Mouse (Mus musculus) midbrain, postnatal 0 days (tissue): ENCODE measurements at regions not wholly inside any gene's neighbourhood (a gene's known extent, or its start where the extent isn't known, plus 50 kb on each side); places are given as distances from the start of the nearest gene placed in this dataset.
A peak's percentile ranks its signal among the peaks of the same experiment; 100 is the strongest.

Experiments used
- ATAC-seq: fragments of 200-750 bp; cut with Nextera tagmentation; 2 replicates; pipeline ENCODE4 v1.8.0; 2017; ENCODE audit warnings: moderate number of reproducible peaks, mild to moderate bottlenecking, moderate TSS enrichment, moderate library complexity; ENCODE audit not compliant: low FRiP score
- DNase-seq: peaks from one replicate; pipeline ENCODE4 v3.0.0-alpha.2; 2015; ENCODE audit warnings: low spot score
- H3K27ac ChIP-seq: fragments of 300-500 bp; sonication (generic); 2 replicates; pipeline ENCODE4 v1.5.1; 2014; ENCODE audit warnings: low read depth, mild to moderate bottlenecking, low read length, mixed read lengths
- H3K27me3 ChIP-seq: fragments of 300-500 bp; sonication (generic); 2 replicates; pipeline ENCODE4 v1.6.1; 2014; ENCODE audit warnings: low read length, control low read depth, mixed read lengths; ENCODE audit not compliant: insufficient read depth
- H3K36me3 ChIP-seq: fragments of 300-500 bp; sonication (generic); 2 replicates; pipeline ENCODE4 v1.6.1; 2014; ENCODE audit warnings: low read length, control low read depth, mixed read lengths; ENCODE audit not compliant: insufficient read depth
- H3K4me1 ChIP-seq: fragments of 300-500 bp; sonication (generic); 2 replicates; pipeline ENCODE4 v1.6.1; 2014; ENCODE audit warnings: mild to moderate bottlenecking, control low read depth, antibody characterized with exemption, low read length, mixed read lengths; ENCODE audit not compliant: insufficient read depth
- H3K4me2 ChIP-seq: fragments of 300-500 bp; sonication (generic); 2 replicates; pipeline ENCODE4 v1.6.1; 2014; ENCODE audit warnings: low read depth, mild to moderate bottlenecking, low read length, mixed read lengths; ENCODE audit not compliant: poor library complexity, severe bottlenecking
- H3K4me3 ChIP-seq: fragments of 300-500 bp; sonication (generic); 2 replicates; pipeline ENCODE4 v1.5.1; 2014; ENCODE audit warnings: low read depth, mild to moderate bottlenecking, low read length, moderate library complexity
- H3K9ac ChIP-seq: fragments of 300-500 bp; sonication (generic); replicated peaks from 2 replicates; pipeline ENCODE4 v1.6.1; 2014; ENCODE audit warnings: mild to moderate bottlenecking, low read length, moderate library complexity, mixed read lengths; ENCODE audit not compliant: poor library complexity, severe bottlenecking
- H3K9me3 ChIP-seq: fragments of 300-500 bp; sonication (generic); 2 replicates; pipeline ENCODE4 v1.6.1; 2016; ENCODE audit warnings: low read length, control low read depth
- CTCF ChIP-seq: IDR thresholded peaks from 2 replicates; pipeline ENCODE4 v1.5.1; 2016; ENCODE audit warnings: antibody characterized with exemption, mild to moderate bottlenecking
- WGBS: fragments of 180-500 bp; shearing (Covaris S2); extraction: QIAGEN DNeasy Blood & Tissue Kit; methylation state at CpG from one replicate; pipeline ENCODE4 v1.1.7; 2014; 5-methylcytosine and 5-hydroxymethylcytosine counted together

GRCm38 (mm10) chr3:103518624-103519023, 56.4 kb upstream of the Syt6 start:
- Histone ChIP-seq H3K4me3 (no peak overlapping the region), H3K27ac (no peak overlapping the region), H3K9ac (no peak overlapping the region), H3K4me2 (no peak overlapping the region), H3K9me3 (no peaks in the 10 kb centered on the region), H3K4me1 (no peaks in the 10 kb centered on the region), H3K36me3 (no peaks in the 10 kb centered on the region), H3K27me3 (no peaks in the 10 kb centered on the region)
- no peak for ATAC-seq
- WGBS, result 77% methylated on average over 2 of the region's 2 CpGs
- peak; percentile 47 for DNase-seq
- TF ChIP-seq CTCF, result peak; percentile 23
